Mouse (Mus musculus): Measurements from ENCODE around the gene Enpep.

Enpep gene

DNA sequence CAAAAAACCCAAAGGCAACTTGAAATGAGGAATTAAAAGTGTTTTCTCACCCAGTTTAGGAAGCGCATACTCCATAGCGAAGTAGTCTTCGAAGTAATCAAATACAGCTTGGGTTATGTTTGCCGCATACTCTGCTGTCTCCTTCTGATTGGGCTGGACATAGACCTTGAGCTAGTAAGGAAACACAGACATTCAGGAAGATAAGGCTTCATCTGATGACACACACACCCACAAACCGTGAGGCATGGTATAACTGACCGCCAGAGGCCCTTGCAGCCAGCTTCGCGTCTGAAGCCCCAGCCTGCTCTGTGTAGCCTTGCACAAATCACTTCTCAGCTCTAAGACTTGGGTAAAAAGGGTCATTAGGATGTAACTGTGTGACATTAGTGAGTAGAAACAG lies 20.0 kb downstream of the Enpep start:
- DNase-seq (ENCODE audit: low read depth), result no peak

DNA sequence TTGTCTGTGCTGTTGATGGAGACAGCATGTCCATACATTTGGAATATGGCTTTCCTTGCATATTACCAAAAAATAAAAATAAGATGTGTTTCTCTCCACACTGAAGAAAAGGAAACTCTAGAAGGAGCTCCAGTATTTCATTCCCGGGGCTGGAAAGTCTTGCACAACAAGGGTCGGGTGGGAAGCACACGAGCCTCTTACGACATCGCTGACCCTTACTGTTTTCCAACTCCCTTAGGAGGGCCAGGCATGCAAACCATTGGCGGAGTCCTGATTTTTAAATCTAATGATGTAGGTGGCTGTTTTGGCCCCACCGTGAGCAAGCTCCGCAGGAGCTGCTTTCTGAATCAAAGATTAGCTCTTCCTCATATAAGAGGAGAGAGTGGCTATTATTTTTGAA lies 20.6 kb downstream of the Enpep start:
- DNase-seq (ENCODE audit: low read depth), result no peak

- no peak for DNase-seq (ENCODE audit: low read depth)
Measured at GRCm38 (mm10) chr3:129309926-129310325, 22.6 kb downstream of the Enpep start.

GRCm38 (mm10) chr3:129308876-129309275 lies 23.6 kb downstream of the Enpep start:
- DNase-seq (ENCODE audit: low read depth), result no peak

GRCm38 (mm10) chr3:129308102-129308752 lies 24.3 kb downstream of the Enpep start:
- DNase-seq (ENCODE audit: low read depth), result peak; percentile 27

- DNase-seq (ENCODE audit: low read depth), result no peak
Measured at GRCm38 (mm10) chr3:129303941-129304340, 28.6 kb downstream of the Enpep start.

- DNase-seq (ENCODE audit: low read depth), result no peak
Measured at GRCm38 (mm10) chr3:129299874-129300273, 32.6 kb downstream of the Enpep start.

GRCm38 (mm10) chr3:129298606-129299005 lies 33.9 kb downstream of the Enpep start:
- DNase-seq (ENCODE audit: low read depth), result no peak

- DNase-seq (ENCODE audit: low read depth), result no peak
Measured at GRCm38 (mm10) chr3:129296994-129297393, 35.5 kb downstream of the Enpep start.

- DNase-seq (ENCODE audit: low read depth), result no peak
Measured at GRCm38 (mm10) chr3:129295883-129296282, 36.6 kb downstream of the Enpep start.

- no peak for DNase-seq (ENCODE audit: low read depth)
Measured at GRCm38 (mm10) chr3:129289536-129289935, 43.0 kb downstream of the Enpep start.

- no peak for DNase-seq (ENCODE audit: low read depth)
Measured at GRCm38 (mm10) chr3:129287140-129287539, 45.4 kb downstream of the Enpep start.

- no peak for DNase-seq (ENCODE audit: low read depth)
Measured at GRCm38 (mm10) chr3:129286426-129286825, 46.1 kb downstream of the Enpep start.

DNA sequence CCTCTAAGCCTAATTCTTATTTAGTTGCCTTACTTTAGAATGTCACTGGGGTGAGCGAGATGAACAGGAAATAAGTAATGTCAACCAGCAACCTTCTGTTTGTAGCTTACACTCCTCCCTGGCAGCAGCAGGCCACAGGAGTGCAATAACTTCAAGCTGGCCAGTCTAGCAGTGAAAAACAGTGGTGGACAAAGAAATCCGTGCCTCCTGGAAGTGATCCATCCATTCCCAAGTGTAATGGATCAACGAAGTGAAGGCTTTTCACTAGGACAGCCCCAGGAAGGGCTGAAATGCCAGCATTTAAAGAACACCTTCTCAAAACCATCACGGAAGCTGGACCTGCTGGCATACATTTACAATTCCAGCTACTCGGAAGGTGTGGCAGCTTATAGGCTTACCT lies 48.2 kb downstream of the Enpep start:
- no peak for DNase-seq (ENCODE audit: low read depth)

DNA sequence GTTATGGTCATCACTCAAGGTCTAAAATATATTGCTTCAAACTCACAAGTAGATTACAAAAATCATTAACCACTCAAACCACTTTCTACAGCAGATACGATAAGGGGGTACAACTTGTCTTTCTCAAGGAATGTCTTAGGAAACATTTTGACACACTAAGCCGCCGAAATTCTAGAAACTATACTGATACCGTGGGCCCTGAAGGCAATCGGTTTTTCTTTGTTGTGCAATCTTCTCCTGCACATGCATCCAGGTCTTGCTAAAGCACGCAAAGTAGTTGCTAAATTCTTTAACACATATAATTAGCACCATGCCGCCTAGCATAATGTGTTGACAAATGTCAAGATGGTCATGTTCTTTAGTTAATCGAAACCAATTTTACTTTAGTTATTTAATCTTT lies 53.1 kb downstream of the Enpep start:
- no peak for DNase-seq (ENCODE audit: low read depth)

DNA sequence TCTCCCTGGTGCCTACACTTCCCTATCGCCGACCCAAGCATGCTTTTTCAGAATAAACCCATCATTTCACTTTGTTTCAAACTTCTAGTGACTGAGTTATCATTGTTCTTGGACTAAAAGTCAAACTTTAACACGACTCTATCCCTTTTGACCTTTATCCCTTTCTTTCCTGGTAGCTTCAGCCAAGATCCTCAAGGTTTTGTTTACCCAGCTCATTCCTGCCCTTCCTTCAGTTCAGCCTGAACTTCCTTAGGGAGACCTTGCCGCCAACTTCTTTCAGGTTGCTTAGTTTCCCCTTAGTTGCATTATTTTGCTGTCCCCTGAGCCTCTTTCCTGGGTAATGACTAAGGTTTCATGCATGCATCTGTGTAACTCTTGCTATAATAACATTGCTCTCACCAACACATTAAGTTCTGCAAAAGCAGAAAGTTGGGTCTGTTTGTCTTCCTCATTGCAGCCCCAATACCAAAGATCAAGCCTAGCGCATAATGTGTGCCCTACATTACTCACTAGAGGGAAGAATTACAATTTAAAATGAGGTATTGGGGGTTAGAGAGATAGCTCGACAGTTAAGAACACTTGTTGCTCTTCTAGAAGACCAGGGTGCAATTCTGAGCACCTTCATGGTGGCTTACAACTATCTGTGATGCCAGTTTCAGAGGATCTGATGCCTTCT lies 59.2 kb downstream of the Enpep start:
- DNase-seq (ENCODE audit: low read depth), result no peak

- DNase-seq (ENCODE audit: low read depth), result no peak
Measured at GRCm38 (mm10) chr3:129270044-129270443, 62.5 kb downstream of the Enpep start.

DNA sequence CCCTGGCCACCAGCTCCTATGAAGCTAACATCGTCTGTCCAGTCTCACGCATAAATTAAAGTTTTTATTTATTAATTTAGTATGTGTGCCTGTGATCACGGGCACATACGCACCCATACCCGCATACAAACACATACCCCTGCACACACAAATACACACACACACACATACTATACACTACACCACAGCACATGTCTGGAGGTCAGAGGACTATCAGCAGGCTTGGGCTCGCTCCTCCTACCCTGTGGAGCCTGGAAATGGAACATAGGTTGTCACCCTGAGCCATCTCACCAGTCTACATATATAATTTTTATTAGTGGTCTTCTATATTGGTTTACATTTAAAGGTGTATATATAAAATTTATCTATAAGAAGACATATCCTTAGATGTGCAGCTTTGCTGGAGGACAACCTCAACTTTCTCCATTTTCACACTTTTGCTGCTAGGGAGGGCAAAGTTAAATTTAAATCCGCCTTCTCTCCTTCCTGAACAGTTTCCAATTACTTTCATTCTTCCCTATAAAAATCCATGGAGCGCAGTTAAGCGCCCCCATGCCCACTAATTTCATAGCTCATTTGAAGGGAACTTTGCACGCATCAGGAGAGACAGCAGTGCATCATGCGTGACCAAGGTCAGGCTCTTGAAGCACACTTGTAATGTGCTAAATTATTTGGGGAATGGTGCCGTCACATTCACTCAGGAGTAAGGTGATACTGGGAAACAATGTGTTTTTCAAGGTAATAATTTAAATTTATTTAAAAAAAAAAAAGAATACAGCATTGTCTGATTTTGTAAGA lies 63.4 kb downstream of the Enpep start:
- no peak for DNase-seq (ENCODE audit: low read depth)

GRCm38 (mm10) chr3:129258497-129258896 lies 74.0 kb downstream of the Enpep start:
- DNase-seq (ENCODE audit: low read depth), result no peak

DNA sequence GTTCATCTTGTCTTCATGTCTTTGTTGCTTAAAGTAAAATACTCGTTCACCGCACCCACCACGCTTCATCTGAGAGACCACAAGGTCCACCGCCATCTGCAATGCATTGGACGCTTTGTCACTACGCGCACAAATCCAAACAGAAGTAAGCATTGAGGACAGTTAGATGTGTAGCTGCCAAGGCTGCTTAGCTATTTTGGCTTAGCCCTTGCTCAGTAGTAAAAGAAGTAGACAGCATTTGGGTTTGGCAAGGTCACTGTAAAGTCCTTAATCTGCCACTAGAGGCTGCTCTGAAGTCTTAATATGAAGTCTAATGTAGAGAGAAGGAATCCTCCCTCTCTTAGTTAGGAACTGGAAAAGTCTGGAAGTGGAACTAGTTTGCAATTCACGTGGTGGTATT lies 75.8 kb downstream of the Enpep start:
- DNase-seq (ENCODE audit: low read depth), result no peak

DNA sequence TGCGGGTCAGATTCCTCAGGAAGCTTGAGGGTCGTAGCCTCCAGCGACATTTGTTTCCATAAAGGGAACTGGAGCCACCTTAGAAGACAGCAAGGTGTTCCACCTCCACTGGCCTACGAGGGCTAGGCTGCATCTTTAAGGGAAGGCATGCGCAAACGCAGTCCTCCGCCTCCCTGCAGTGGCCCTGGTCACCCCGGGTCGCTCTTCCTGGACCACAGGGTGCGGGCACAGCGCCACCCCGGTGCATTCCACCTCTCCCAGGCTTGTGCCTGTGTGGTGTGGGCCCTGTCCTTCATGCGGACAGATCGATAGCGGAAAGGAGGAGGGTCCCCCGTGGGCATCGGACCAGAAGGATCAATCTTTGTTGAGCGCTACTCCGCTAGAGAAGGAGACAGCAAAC lies 76.2 kb downstream of the Enpep start:
- no peak for DNase-seq (ENCODE audit: low read depth)

DNA sequence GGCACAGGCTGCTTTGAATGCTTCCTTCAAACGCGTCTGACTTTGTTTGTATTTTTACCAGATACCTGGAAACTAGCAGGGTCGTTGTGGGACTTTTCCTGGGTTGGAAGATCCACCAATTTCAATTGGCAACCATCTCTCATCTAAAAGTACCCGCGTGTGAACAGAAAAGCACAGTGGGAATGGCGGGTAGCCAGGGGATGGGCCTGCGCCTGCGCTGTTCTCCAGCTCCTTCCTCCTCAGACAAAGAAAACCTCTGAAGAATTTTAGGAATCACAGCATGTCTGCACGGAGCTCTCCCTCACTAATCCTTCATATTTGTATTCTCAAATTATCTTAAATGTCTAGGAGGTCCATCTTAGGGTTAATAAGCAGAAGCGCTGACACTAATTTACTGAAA lies 78.3 kb downstream of the Enpep start:
- no peak for DNase-seq (ENCODE audit: low read depth)

DNA sequence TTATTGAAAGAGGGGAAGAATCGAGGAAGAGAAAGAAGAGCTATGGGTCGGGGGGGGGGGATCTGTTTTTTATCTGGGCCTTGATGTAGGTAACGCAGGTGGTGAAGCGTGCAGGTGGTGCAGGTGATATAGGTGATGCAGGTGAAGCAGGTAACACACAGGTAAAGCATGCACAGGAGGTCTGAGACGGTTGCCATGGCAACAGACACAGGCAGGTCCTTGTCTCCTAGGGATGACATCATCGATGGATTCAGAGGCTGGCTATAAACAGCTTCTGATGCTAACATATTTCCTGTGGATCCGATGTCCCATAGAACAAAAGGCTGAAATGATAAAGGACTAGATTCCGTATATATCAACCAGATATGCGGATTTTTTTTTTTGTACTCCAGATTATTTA lies 81.5 kb downstream of the Enpep start:
- no peak for DNase-seq (ENCODE audit: low read depth)
